Mouse (Mus musculus) CH12.LX (cell line): Measurements from ENCODE around the gene Glrp1. TPM values are rescaled to one million over a fixed set of nuclear protein-coding genes. Genes with fewer than 3 reads are reported as not detected.

Source experiments
- DNase-seq: peaks from one replicate; pipeline ENCODE4 v3.0.0-alpha.2; 2013; ENCODE audit errors: extremely low read depth
- H3K27ac ChIP-seq: 2 replicates; pipeline ENCODE4 v1.5.1; 2012; ENCODE audit warnings: low read depth, mild to moderate bottlenecking, control low read depth, moderate library complexity; ENCODE audit not compliant: insufficient read depth
- H3K27me3 ChIP-seq: replicated peaks from 2 replicates; pipeline ENCODE3; 2012; ENCODE audit warnings: inconsistent platforms
- H3K36me3 ChIP-seq, 2 experiments: replicated peaks in 1 of 2; 2 replicates each; pipeline versions ENCODE3 to v1.6.1; 2012; ENCODE audit warnings: inconsistent platforms in 1 of 2, low read length in 1 of 2, mild to moderate bottlenecking in 1 of 2, mixed read lengths in 1 of 2, moderate library complexity in 1 of 2; ENCODE audit not compliant: control insufficient read depth in 1 of 2, insufficient read depth in 1 of 2
- H3K4me1 ChIP-seq, 2 experiments: 2 replicates each; pipeline ENCODE4 v1.6.1; 2012; ENCODE audit warnings: inconsistent platforms in 1 of 2, moderate library complexity in 1 of 2; ENCODE audit not compliant: insufficient read depth in 2 of 2, control insufficient read depth in 1 of 2
- H3K4me2 ChIP-seq: 2 replicates; pipeline ENCODE4 v1.6.1; 2012; ENCODE audit warnings: low read depth, mild to moderate bottlenecking, control low read depth; ENCODE audit not compliant: poor library complexity, insufficient read depth, severe bottlenecking
- H3K4me3 ChIP-seq, 3 experiments: fragments of 150-350 bp in 1 of 3; sonication (generic) in 1 of 3; replicated peaks in 1 of 3; 2 replicates each; pipeline versions ENCODE3 to v1.5.1; 2011 to 2012; ENCODE audit warnings: low read depth in 2 of 3, low read length in 2 of 3, mild to moderate bottlenecking in 2 of 3, moderate library complexity in 2 of 3, control low read depth in 1 of 3, improper control_type of control experiment in 1 of 3, inconsistent platforms in 1 of 3, mixed read lengths in 1 of 3; ENCODE audit not compliant: poor library complexity in 1 of 3
- H3K79me2 ChIP-seq: replicated peaks from 2 replicates; pipeline ENCODE4 v1.6.1; 2012; ENCODE audit warnings: mild to moderate bottlenecking, moderate library complexity; ENCODE audit not compliant: control insufficient read depth, poor library complexity, insufficient read depth, severe bottlenecking; ENCODE audit errors: extremely low read depth
- H3K9ac ChIP-seq: 2 replicates; pipeline ENCODE4 v1.6.1; 2012; ENCODE audit warnings: low read depth, mild to moderate bottlenecking, control low read depth, moderate library complexity; ENCODE audit not compliant: insufficient read depth
- H3K9me3 ChIP-seq: replicated peaks from 2 replicates; pipeline ENCODE3; 2012; ENCODE audit warnings: low read length, inconsistent platforms, mixed read lengths
- CHD1 ChIP-seq: IDR thresholded peaks from 2 replicates; pipeline ENCODE4 v1.6.1; 2012; ENCODE audit warnings: low read depth, low read length, improper control_type of control experiment, inconsistent platforms
- CHD2 ChIP-seq: IDR thresholded peaks from 2 replicates; pipeline ENCODE4 v1.6.1; 2011; ENCODE audit warnings: low read length, improper control_type of control experiment
- CTCF ChIP-seq, 2 experiments: IDR thresholded peaks in 1 of 2; conservative IDR thresholded peaks in 1 of 2; 2 replicates each; pipeline ENCODE4 v1.5.1; 2011 to 2012; ENCODE audit warnings: low read depth in 2 of 2, low read length in 2 of 2, improper control_type of control experiment in 1 of 2, inconsistent platforms in 1 of 2, mild to moderate bottlenecking in 1 of 2, moderate library complexity in 1 of 2
- E2F4 ChIP-seq: IDR thresholded peaks from 2 replicates; pipeline ENCODE4 v1.6.1; 2011; ENCODE audit warnings: low read depth, low read length, improper control_type of control experiment; ENCODE audit not compliant: insufficient replicate concordance
- ELF1 ChIP-seq: IDR thresholded peaks from 2 replicates; pipeline ENCODE4 v1.6.1; 2014; ENCODE audit warnings: low read depth, mild to moderate bottlenecking, inconsistent platforms, low read length, improper control_type of control experiment
- EP300 ChIP-seq: IDR thresholded peaks from 2 replicates; pipeline ENCODE4 v1.6.1; 2011; ENCODE audit warnings: low read length, improper control_type of control experiment
- ETS1 ChIP-seq: conservative IDR thresholded peaks from 2 replicates; pipeline ENCODE4 v1.6.1; 2012; ENCODE audit warnings: low read depth, mild to moderate bottlenecking, inconsistent platforms, low read length, improper control_type of control experiment, moderate library complexity
- IRF4 ChIP-seq: IDR thresholded peaks from 2 replicates; pipeline ENCODE4 v1.6.1; 2014; ENCODE audit warnings: low read depth, mild to moderate bottlenecking, inconsistent platforms, low read length, improper control_type of control experiment
- MYC ChIP-seq: IDR thresholded peaks from 2 replicates; pipeline ENCODE4 v1.6.1; 2011; ENCODE audit warnings: low read depth, mild to moderate bottlenecking, improper control_type of control experiment, low read length
- POLR2A ChIP-seq: IDR thresholded peaks from 2 replicates; pipeline ENCODE4 v1.6.1; 2011; ENCODE audit warnings: low read depth, mild to moderate bottlenecking, improper control_type of control experiment, low read length
- RAD21 ChIP-seq: IDR thresholded peaks from 2 replicates; pipeline ENCODE4 v1.6.1; 2011; ENCODE audit warnings: low read depth, mild to moderate bottlenecking, low read length, improper control_type of control experiment, moderate library complexity
- RCOR1 ChIP-seq: conservative IDR thresholded peaks from 2 replicates; pipeline ENCODE4 v1.6.1; 2012; ENCODE audit warnings: low read depth, mild to moderate bottlenecking, inconsistent platforms, low read length, improper control_type of control experiment
- SMC3 ChIP-seq: IDR thresholded peaks from 2 replicates; pipeline ENCODE4 v1.6.1; 2011; ENCODE audit warnings: low read depth, low read length, improper control_type of control experiment
- TBP ChIP-seq: conservative IDR thresholded peaks from 2 replicates; pipeline ENCODE4 v1.6.1; 2011; ENCODE audit warnings: low read depth, low read length, improper control_type of control experiment
- TCF12 ChIP-seq: IDR thresholded peaks from 2 replicates; pipeline ENCODE4 v1.6.1; 2014; ENCODE audit warnings: low read depth, mild to moderate bottlenecking, inconsistent platforms, low read length, improper control_type of control experiment
- USF1 ChIP-seq: IDR thresholded peaks from 2 replicates; pipeline ENCODE4 v1.6.1; 2014; ENCODE audit warnings: low read depth, mild to moderate bottlenecking, inconsistent platforms, low read length, improper control_type of control experiment
- USF2 ChIP-seq: conservative IDR thresholded peaks from 2 replicates; pipeline ENCODE4 v1.6.1; 2011; ENCODE audit warnings: low read depth, low read length, improper control_type of control experiment
- ZC3H11A ChIP-seq: IDR thresholded peaks from 2 replicates; pipeline ENCODE4 v1.6.1; 2012; ENCODE audit warnings: low read depth, mild to moderate bottlenecking, inconsistent platforms, low read length, improper control_type of control experiment
- dilution Hi-C: fragments of 300-500 bp; cut with MboI; formaldehyde crosslinking; loops from 2 replicates; pipeline ENCODE4 v1.14.3; 2020; ENCODE audit warnings: low sequenced_read_pairs; ENCODE audit not compliant: extremely low pct_unique_long_range_greater_than_20kb, extremely low pct_ligation_motif_present
- in situ Hi-C: fragments of 300-500 bp; cut with MboI; formaldehyde crosslinking; loops from 3 replicates; pipeline ENCODE4 v1.14.3; 2019; ENCODE audit warnings: low sequenced_read_pairs, low pct_ligation_motif_present, low pct_unique_long_range_greater_than_20kb, mixed read lengths
- polyA plus RNA-seq: library from polyadenylated mRNA; unstranded; fragments of >175 nt; gene quantifications from 2 replicates; pipeline ENCODE4 v1.2.1, GENCODE M21; 2012; ENCODE audit warnings: low read depth; ENCODE audit not compliant: insufficient read length
- total RNA-seq, 2 experiments: library from RNA; depleted of rRNA; stranded (reverse); fragments of 300-350 nt in 1 of 2; fragments of >200 nt in 1 of 2; gene quantifications; 2 replicates each; pipeline ENCODE4 v1.2.3; 2012 to 2014

Glrp1 gene
- total and polyA plus RNA-seq, 3 experiments, result 6.3 to 11.7 (median 9.3) TPM

GRCm38 (mm10) chr1:88482142-88483099, 27.4 kb downstream of the Glrp1 start:
- in situ Hi-C loops (no loop called here), dilution Hi-C loops (no loop called here)
- TF ChIP-seq EP300 (no peak), E2F4 (no peak), CHD2 (no peak), SMC3 (no peak)
- H3K4me1 ChIP-seq, result peaks cover 0 to 8% of the 10 kb centered on the region in 2 experiments; a peak in 2 of 4 replicates
- no peak overlapping the region for H3K4me3 ChIP-seq
- H3K27ac ChIP-seq, result no peak overlapping the region
- peaks cover 30% of the 10 kb centered on the region for H3K9me3 ChIP-seq
- H3K4me2 ChIP-seq, result no peak overlapping the region
- H3K9ac ChIP-seq, result no peak overlapping the region
- no peak for DNase-seq
- no peaks in the 10 kb centered on the region for H3K79me2 ChIP-seq
- H3K36me3 ChIP-seq, result no peaks in the 10 kb centered on the region
- no peaks in the 10 kb centered on the region for H3K27me3 ChIP-seq

- Histone ChIP-seq H3K27ac (no peak overlapping the region), H3K9me3 (peaks cover 40% of the 10 kb centered on the region), H3K4me3 (no peak overlapping the region), H3K79me2 (no peaks in the 10 kb centered on the region), H3K4me2 (no peak overlapping the region), H3K36me3 (no peaks in the 10 kb centered on the region), H3K9ac (no peak overlapping the region), H3K27me3 (no peaks in the 10 kb centered on the region), H3K4me1 (peaks cover 0 to 8% of the 10 kb centered on the region in 2 experiments; a peak in 2 of 4 replicates)
- dilution Hi-C loops, result no loop called here
- TF ChIP-seq CHD1 (no peak), TBP (no peak), E2F4 (no peak), TCF12 (no peak), SMC3 (no peak), IRF4 (no peak), ETS1 (no peak), USF2 (no peak), USF1 (no peak), ZC3H11A (no peak), POLR2A (no peak), RAD21 (no peak), ELF1 (no peak), CHD2 (no peak), RCOR1 (no peak), CTCF (conservative IDR thresholded peaks at IDR 0.05 in 1 of 2, IDR thresholded peaks at IDR 0.05 in 1 of 2; ENCODE audit: low read depth in 2 of 2, low read length in 2 of 2) (no peak), MYC (no peak)
- no peak for DNase-seq
- in situ Hi-C loops, result no loop called here
Observed at GRCm38 (mm10) chr1:88480594-88480993, 29.3 kb downstream of the Glrp1 start.
